Mouse (Mus musculus): Measurements from ENCODE around the gene Rcc1l.

DNA sequence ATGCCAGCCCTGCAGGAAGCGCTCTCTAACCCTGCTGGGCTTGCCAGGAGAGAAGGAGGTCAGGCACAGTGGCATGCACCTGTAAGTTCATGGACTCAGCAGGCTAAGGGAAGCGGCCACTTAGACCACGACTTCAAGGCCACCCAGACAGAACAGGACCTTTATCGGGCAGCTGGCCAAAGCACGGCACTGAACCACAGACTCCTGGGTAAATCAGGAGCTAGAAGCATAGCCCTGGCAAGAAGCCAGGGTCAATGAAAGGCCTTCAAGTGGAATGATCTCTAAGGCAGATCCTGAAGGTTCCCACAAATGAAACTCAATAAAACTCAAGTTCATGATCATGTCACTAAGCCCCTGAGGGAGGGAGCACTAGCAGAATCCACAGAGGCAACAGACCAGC is 11.9 kb downstream of the Rcc1l start:
- no peak for TF ChIP-seq POLR2A (IDR thresholded peaks at IDR 0.05; ENCODE audit: low read depth, low read length)
- TF ChIP-seq CTCF (conservative IDR thresholded peaks at IDR 0.05; ENCODE audit: insufficient read depth, insufficient read length, low read depth, low read length) = no peak
